Mouse (Mus musculus) liver, postnatal 0 days (tissue): Measurements from ENCODE around the gene Cog6.

ENCODE experiments used
- CTCF ChIP-seq: sonication (generic); IDR thresholded peaks from 2 replicates; pipeline ENCODE4 v1.5.1; 2016; ENCODE audit warnings: antibody characterized with exemption, low read depth
- EP300 ChIP-seq: IDR thresholded peaks from 2 replicates; pipeline ENCODE4 v1.6.1; 2016; ENCODE audit warnings: antibody characterized with exemption, low read depth, mild to moderate bottlenecking

DNA sequence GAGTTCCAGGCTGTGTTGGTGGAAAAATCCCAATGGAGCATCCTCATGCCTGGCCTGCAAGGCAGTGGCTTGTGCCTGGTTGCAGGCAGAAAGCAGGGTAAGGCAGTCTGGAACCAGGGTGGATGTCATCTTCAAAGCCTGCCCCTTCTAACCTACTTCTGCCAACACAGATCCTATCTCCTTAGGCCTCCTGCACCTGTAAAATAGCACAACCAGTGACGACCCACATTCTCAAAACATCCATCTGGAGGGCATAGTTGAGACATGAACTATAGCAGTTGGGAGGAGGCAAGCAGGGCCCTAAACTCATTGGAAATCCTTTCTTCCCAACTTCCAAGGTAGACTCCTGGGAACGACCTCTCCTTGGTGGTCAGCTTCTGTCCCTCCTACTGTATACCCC, 85.1 kb downstream of the Cog6 start:
- TF ChIP-seq EP300 (no peak), CTCF (no peak)
